8 mouse cellular contexts compared by ENCODE assay signal in the genomic region with DNA sequence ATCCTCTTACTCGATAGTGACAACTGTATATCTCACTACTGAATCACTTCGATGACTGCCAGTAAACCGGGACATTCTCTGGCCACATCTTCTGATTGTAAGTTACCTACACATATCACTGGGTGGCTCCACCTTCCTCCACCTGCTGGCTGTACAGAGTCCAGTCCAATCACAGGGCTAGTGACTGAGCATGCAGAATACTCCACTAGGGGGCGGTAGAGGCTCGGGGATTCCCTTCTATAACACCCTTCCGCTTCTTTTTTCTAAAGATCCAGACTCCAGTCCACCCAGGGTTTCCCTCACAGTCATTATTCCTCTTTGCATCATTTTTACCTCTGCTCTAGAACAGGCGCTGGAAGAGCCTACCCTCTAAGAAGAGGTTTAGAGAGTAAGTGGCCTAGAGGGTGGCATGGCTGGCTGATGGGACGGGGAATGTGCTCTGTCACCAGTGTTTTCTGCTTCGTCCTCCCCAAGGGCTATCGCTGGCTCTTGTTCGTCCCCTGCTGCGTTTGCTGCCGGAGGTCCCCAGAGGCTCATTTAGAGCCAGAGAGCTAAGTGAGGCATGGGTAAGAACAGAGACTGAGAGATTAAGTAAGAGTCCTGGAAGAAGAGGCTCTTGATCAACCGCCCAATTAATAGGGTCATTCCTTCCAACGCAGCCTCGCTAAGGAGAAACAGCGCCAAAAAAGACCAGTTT. TPM values are rescaled to one million over a fixed set of nuclear protein-coding genes. Genes with fewer than 3 reads are reported as not detected.
A peak's percentile ranks its signal among the peaks of the same experiment; 100 is the strongest.
DNase-seq lines count a peak whose midpoint lies in the region; ATAC-seq and TF ChIP-seq lines count a peak whose summit lies in the region.

No protein-coding gene starts in this region.

- peak; percentile 54 for DNase-seq in WW6 (ENCODE audit: low read depth, low spot score)
- DNase-seq in cerebellum, postnatal 4 days (ENCODE audit: low spot score in 2 of 2), result peak; percentile 47 to 83
- DNase-seq in gastrocnemius, adult 8-10 months (ENCODE audit: low spot score in 2 of 2), result peak; percentile 71 to 72
- peak; percentile 91 for DNase-seq in hindbrain, postnatal 0 days (ENCODE audit: low spot score)
- DNase-seq in left cerebral cortex, adult 11 months (ENCODE audit: low spot score), result peak; percentile 47
- DNase-seq in lung, postnatal 36 days, result peak; percentile 96
- peak; percentile 83 for DNase-seq in retina, postnatal 7 days (ENCODE audit: low read depth, low spot score)
- DNase-seq in thymus, postnatal 4 days, result peak; percentile 90

- no peak overlapping the region for H3K4me3 ChIP-seq in hindbrain, postnatal 0 days (ENCODE audit: low read length)

- no peaks in the 10 kb centered on the region for H3K27me3 ChIP-seq in hindbrain, postnatal 0 days (ENCODE audit: insufficient read depth, low read length)

- H3K27ac ChIP-seq in hindbrain, postnatal 0 days, result no peak overlapping the region

- WGBS in hindbrain, postnatal 0 days, result 30% methylated on average over 17 of the region's 17 CpGs

- H3K9me3 ChIP-seq in hindbrain, postnatal 0 days (ENCODE audit: low read length), result no peaks in the 10 kb centered on the region

- H3K4me1 ChIP-seq in hindbrain, postnatal 0 days (ENCODE audit: insufficient read depth, low read length), result peaks cover 7% of the 10 kb centered on the region; the same call in 1 of the 2 replicates

- H3K4me2 ChIP-seq in hindbrain, postnatal 0 days (ENCODE audit: low read depth, low read length), result peak overlapping the region; percentile 31; the same call in 1 of the 2 replicates

- TF ChIP-seq CTCF in hindbrain, postnatal 0 days (IDR thresholded peaks at IDR 0.05; ENCODE audit: low read depth), result peak; percentile 94

- no peak overlapping the region for H3K9ac ChIP-seq in hindbrain, postnatal 0 days (replicated peaks; ENCODE audit: low read length)

- peak; percentile 75 for ATAC-seq in hindbrain, postnatal 0 days

- no peaks in the 10 kb centered on the region for H3K36me3 ChIP-seq in hindbrain, postnatal 0 days (ENCODE audit: insufficient read depth, low read length)

RNA-seq across cellular contexts. Expression of a gene that starts 16.9 kb away (rescaled TPM):
- 10 to 100 TPM; 10.4 to 10.9 (median 10.6) TPM for total RNA-seq in gastrocnemius, adult 8-10 months (2022)
- 9.5 and 13.2 TPM in 2 replicates for total RNA-seq in hindbrain, postnatal 0 days (2014; rRNA removed)
- polyA plus RNA-seq in hindbrain, postnatal 0 days (2015; fragmentation: Nextera tagmentation; extraction: Ambion mirVana), result 7.2 and 7.7 TPM in 2 replicates
